Mouse (Mus musculus) urinary bladder, postnatal 14 days (tissue): ENCODE results near the gene Icam2.
"Not testable (repeated sequence)": the region's sequence is repeated elsewhere in the genome, so short reads cannot be mapped to it uniquely, and the experiment has no call there.

ENCODE experiments used
- DNase-seq: peaks from one replicate; pipeline ENCODE4 v3.0.0; 2021; ENCODE audit warnings: low spot score

Gene Icam2

DNA sequence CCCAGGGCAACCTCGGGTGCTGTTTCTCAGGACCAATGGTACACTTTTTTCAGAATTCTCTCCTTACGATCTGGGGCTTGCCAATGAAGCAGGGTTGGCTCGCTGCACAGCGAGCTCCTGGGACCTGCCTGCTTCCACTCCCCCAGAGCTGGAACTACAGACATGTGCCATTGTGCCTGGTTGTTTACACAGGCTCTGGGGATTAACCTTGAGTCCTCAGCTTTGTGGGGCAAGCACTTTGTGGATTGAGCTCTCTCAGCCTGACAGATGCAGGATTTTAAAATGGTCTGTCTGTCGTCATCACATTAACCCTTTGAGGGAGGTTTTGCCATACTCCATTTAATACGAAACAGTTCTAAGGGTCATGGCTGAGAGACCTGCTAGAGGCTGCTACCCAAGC, 43.0 kb downstream of the Icam2 start:
- DNase-seq, result no peak

DNA sequence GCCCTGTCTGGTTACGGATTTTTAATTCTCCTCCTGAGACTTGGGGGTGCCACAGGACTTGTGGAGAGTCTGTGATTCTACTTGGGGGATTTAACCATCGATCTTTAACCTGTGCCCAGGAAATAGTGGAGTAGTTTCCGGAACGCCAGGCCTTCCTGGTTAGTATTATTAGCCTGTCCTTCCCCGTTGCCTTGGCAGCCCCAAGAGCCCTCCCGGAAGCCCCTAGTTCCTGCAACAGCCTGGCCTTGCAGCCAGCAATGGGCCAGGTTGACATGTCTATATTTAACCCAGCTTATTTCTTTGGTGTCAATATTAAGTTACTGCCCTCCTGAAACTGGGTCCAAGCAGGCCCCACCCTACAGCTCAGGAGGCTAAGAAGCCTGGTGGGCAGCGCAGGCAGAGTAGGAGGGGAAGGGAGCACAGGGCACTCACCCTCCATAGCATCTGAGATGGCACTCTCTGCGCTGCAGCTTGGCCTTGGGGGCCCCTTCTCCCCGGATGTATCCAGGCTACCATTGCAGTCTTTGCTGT, 46.8 kb downstream of the Icam2 start:
- no peak for DNase-seq

DNA sequence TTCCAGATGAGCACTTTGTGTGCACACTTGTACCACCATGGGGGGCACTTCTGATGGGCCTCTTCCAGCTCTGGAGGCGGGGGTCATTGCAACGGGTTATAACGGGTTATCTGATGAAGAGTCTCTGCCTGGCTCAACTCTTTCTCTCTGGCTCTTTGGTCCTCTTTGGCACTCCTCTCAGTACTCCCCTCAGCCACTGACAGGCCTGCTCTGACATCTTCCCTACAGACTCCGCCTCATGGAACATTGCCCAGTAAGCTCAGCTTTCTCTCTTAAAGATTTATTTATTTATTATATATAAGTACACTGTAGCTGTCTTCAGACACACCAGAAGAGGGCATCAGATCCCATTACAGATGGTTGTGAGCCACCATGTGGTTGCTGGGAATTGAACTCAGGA, 48.6 kb downstream of the Icam2 start:
- not testable (repeated sequence) for DNase-seq

DNA sequence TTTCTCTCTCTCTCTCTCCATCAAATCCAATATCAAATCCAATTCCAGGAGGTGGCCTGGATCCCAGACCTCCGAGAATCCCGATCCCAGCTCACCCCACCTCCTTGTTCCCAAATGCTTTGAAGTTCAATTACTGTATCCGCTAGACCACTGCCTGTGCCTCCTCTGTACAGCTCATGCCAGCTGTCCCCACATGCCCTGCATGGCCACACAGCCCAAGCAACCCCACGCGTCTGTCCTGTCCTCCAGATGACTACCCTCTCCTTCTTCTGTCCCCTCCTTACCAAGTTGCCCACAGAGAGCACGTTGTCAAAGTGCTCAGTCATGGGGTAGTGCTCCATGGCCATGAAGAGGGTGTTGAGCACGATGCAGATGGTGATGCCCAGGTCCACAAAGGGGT, 49.0 kb downstream of the Icam2 start:
- no peak for DNase-seq

DNA sequence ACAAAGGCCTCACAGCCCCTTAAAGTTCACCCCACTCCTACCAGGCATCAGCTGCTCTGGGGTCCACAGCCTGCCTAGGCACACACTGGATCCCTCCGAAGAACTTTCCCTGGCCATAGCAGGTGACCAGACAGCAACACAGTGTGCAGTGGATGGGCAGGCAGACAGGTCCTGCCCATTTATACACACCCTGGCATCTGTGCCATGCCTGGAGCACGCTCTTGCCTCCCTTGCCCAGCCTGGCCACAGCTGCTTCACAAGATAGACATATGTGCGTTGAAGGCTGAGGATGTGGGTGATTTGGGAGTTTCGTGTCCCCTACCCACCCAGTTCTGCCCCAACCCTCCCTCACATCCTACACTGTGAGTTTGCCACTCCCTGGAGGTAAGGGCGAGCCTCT, 49.8 kb downstream of the Icam2 start:
- no peak for DNase-seq

DNA sequence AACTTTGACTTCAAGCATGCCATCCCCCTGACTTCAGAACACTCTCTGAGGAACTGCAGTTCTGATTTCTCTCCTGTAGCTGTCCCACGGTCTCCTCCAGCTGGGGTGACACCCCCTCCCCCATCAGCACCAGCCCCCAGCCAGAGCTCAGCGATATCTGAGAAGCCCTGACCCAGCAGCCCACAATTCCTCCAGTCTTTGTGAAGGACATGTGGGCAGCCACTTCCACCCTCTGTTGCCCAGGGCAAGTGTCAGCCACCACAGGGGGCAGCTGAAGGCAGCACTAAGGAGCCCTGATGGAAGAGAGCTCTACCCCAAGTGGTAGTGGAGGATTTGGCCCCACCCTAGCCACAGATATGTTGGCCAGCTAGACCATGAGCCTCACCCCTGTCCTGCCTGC, 53.8 kb downstream of the Icam2 start:
- DNase-seq, result no peak

DNA sequence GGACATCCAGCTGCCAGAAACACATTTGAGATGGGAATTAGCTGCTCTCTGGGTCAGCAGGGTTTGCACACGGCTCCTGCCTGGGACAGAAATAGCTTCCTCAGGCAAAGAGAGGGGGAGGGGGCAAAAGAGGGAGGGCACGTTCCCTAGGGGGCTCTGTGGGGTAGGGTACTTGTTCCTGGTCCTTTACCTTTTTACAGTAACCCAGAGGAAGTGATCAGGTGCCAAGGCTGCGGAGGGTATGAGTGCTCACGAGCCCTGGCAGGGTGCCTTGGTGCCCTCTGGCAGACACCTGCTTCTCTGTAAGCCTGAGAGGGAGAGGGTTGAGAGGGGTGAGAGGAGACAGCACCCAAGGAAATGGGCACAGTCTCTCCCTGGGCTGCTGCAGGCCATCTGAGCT, 55.4 kb downstream of the Icam2 start:
- no peak for DNase-seq

DNA sequence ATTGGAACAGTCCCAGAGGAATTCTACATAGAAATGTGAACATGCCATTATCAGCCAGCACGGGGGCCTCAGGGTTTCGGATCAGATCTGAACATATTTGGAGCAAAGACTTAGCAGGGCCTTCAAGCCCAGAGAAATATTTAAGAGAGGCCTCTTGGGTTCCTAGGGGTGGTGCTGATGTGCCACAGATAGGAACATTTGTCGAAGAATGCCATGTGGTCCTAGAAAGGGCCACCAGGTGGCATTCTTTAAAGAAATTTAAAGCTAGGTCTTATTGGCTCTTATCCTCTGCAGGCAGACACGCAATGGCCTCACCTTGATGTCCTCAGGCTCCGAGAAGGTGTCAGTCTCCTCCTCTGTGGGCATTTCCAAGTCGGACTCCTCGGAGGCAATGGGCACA, 58.2 kb downstream of the Icam2 start:
- peak; percentile 36 for DNase-seq

DNA sequence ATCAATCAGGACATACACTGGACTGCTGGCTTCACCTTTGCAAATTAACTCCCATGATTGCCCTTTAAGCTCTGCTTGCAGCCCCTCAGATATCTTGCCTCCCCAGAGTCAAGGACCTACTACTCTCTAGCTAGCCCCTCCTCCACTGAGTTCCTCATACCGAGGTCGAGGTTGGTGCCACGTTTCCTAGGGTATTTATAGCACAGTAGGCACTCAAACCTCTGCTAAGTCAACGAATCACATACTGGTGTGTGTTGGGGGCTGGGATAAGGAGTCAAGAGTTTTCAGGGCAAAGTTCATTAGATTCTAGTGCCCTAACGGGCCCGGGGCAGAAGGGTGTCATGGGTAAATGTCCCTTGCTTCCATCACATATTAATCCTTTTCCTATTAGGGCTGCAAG, 58.7 kb downstream of the Icam2 start:
- no peak for DNase-seq

DNA sequence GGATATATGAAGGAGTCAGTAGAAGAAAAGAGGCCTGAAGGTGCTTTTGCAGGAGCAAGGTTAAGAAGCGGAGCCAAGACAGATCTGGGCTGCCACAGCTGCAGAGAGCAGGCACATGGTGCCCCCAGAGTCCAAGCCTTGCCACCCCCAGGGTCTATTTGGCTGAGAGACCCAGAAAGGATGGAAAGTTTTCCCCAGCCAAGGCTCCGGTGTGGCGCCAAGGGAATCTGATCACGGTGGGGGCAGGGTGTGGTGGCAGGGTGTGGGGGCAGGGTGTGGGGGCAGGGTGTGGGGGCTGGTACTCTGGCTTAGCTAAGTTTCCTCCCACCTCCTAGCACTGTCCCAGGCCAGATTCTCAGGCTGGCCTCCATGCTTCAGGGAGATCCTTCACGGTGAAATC, 59.4 kb downstream of the Icam2 start:
- no peak for DNase-seq
